Mouse (Mus musculus) erythroid progenitor cell, adult 5-6 weeks (primary cell): ENCODE results near the gene Dnah12. TPM values are rescaled to one million over a fixed set of nuclear protein-coding genes. Genes with fewer than 3 reads are reported as not detected.
"Not testable (repeated sequence)": the region's sequence is repeated elsewhere in the genome, so short reads cannot be mapped to it uniquely, and the experiment has no call there.

Source experiments
- ATAC-seq: replicated peaks from 2 replicates; pipeline ENCODE4 v1.8.0; 2016; ENCODE audit warnings: moderate number of reproducible peaks, mild to moderate bottlenecking, moderate TSS enrichment, inconsistent platforms; ENCODE audit not compliant: poor library complexity, low FRiP score, severe bottlenecking
- total RNA-seq, 2 experiments: library from RNA; stranded (forward) in 1 of 2; stranded (reverse) in 1 of 2; fragments of 150-400 nt in 1 of 2; fragments of 186-747, 209-891 nt in 1 of 2; gene quantifications; 2 replicates each; pipeline versions ENCODE4 v1.2.3 to v1.2.4; 2015 to 2017; ENCODE audit warnings: low replicate concordance in 2 of 2

The Dnah12 gene
- total RNA-seq (2015; ENCODE audit: low replicate concordance) (1.4 TPM in 1 of 2 replicates, not detected in the other), total RNA-seq (2017; ENCODE audit: low replicate concordance) (under 0.01 TPM in 1 of 2 replicates, not detected in the other)

DNA sequence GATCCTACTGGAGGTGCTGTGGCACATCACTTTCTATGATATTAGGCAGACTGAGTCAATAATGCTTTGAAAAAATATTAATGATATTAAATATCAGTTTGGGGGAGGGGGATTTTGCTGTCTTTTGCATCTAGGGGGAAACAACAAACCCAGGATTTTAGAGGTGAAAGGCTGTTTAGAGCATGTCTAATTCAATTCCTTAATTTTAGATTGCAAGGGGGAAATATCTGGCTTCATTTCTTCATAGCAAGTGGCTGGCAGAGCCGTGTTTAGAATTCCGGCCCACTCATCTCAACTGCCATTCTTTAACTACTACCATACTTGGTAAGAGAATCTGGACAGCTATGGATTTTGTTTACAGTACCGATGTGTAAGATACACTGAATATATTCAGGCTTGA lies at the start of gene Dnah12:
Gene Dnah12 (plus strand): TSS at position 301 of the 400 bp plus-strand sequence.
- ATAC-seq = no peak

DNA sequence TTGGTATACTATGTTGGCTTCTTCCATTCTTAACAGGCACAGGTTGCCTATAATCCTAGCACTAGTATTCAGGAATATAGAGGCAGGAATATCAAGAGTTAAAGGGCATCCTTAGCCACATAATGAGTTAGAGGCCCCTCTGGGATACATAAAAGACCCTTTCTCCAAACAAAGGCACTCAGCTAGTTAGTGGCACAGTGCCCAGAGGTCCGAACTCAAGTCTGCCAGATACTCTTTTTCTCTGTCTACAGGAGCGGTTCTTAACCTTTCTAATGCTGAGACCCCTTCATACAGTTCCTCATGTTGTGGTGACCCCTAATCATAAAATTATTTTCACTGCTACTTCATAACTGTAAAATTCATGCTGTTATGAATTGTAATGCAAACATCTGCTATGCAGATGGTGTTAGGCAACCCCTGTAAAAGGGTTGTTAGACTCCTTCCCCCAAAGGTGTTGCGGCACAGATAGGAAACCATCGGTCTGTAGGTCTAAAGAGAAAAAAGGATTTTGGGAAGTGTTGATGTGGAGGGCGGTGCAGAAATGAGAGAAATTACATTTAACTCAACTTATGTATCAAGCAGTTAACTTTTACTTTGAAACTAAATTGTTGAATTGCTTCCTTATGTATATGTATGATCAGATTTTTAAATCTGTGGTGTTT lies 47.0 kb upstream of the Dnah12 start:
- ATAC-seq = no peak

DNA sequence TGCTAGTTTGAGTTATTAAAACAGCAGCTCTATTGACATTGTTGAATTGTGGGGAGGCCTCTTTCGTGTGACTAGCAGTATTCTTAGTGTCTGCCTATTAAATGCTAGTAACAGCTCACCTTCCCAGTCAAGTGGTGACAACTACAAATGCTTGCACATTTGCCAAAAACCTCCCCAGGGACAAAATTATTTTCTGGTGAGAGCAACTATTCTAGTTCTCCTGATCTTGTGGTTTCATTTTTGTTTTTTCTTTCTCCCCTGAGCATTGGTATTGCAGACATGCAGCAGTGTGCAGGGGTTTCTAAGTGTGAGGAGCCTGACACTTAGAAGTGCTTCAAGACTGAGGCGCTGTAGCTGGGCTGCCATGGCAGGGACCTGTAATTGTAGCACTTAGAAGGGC lies 45.3 kb upstream of the Dnah12 start:
- ATAC-seq = no peak

DNA sequence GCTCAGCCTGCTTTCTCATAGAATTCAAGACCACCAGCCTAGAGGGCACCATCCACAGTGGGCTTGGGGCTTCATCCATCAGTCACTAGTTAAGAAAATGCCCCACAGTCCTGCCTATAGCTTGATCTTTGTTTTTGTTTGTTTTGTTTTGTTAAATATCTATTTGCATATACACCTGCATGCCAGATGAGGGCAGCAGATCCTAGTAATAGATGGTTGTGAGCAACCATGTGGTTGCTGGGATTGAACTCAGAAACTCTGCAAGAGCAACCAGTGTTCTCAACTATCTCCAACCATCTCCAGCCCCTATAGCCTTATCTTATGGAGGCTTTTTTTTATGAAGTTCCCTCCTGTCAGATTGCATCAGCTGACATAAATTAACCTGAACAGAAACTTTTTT lies 41.2 kb upstream of the Dnah12 start:
- peak; percentile 72 for ATAC-seq

DNA sequence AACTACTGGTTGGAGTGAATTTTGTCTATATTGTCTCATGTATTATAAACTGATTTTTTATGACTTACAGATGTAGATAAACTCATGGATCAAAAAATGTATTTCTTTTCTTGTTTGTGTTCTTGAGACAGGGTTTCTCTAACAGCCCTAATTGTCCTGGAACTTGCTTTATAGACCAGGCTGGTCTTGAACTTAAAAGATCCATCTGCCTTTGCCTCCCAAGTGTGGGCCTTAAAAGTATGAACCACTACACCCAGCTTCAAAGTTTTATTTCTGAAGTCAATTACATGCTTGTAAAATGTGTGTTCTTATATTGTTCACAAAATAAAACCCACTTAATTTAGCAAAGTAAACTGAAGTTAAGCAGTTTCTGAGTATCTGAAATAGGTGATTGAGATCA lies 34.9 kb upstream of the Dnah12 start:
- no peak for ATAC-seq

DNA sequence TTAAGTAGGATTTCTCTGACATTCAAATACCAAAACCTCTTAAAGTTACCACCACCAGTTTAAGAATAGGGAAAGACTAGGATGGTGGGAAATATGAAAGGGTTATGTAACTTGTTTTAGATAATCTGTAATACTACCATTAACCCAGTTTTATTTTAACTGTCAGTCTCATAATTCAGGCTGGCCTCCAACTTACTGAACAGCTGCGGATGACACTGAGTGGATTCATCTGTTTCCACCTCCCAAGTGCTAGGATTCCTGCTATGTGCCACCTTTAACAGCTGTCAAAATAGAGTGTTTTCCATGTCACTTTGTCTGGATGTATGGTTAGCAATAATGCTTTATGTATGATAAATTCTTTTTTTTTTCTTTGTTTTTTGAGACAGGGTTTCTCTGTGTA lies 32.8 kb upstream of the Dnah12 start:
- ATAC-seq = no peak

DNA sequence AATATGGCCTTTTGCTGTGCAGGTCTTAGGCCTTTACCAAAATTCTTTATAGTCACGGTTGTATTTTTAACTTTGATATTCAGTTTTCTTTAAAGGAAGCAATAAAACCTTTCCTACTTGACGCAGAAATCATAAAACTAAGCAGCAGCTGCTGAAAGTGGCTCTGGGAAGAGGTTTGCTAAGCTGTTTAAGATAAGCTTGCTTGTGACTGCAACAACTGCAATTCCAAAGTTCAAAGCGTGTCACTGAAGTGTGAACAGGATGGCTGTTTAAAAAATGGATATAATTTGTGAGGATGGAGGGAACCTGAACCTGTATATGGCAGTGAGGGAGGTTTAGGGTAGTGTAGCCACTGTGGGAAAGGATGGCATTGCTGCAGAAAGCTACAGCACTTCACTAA lies 31.1 kb upstream of the Dnah12 start:
- ATAC-seq = no peak

DNA sequence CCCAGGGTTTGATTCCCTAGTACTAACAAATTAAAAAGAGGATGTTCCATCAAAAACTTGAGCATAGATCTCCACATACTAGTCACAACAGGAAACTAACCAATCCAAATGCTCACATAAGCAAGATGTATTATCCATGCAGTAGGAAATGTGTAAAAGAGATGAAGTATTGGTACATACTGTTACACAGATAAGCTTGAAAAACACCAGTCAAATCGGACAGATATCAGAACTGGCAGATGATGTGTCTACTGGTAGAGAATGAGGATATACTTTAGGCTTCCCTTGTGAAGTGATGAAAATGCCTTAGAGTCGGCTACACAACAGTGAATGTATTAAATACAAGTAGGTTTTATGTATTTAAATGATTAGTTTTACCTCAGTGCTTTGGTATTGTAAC lies 30.6 kb upstream of the Dnah12 start:
- ATAC-seq = no peak

DNA sequence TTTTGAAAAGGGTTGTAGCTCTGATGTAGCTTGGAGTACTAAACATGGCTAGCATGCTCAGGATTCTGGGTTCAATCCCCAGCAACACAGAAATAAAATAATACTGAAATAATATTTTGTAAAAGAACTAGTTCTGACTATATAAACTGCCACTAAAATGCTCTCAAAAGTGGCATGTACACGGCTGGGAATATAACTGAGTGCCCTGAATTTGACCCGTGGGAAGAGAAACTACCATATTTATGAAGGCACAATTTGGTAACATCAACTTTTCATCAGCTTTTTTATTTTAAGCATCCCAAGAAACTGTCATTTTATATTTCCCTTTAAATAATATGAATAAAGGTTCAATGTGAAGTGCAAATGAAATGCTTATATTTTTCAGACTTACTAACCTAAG lies 29.2 kb upstream of the Dnah12 start:
- no peak for ATAC-seq

DNA sequence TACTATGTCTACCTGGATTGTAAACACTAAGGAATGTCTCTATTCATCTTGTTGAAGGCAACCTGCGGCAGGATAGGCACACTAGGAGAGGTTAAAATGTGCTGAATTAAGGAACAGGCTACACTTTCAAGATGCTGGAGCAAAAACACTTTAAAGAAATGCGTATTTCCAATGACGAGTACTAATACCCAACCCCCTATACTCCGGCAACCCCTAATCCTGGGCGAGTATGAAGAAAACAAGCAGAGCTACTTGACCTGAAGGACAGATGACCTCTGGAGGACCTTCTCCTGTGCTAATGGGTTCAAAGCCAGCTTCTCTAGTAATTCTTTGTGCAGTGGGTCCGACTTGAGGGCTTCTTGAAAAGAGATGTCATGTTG lies 25.1 kb upstream of the Dnah12 start:
- no peak for ATAC-seq

DNA sequence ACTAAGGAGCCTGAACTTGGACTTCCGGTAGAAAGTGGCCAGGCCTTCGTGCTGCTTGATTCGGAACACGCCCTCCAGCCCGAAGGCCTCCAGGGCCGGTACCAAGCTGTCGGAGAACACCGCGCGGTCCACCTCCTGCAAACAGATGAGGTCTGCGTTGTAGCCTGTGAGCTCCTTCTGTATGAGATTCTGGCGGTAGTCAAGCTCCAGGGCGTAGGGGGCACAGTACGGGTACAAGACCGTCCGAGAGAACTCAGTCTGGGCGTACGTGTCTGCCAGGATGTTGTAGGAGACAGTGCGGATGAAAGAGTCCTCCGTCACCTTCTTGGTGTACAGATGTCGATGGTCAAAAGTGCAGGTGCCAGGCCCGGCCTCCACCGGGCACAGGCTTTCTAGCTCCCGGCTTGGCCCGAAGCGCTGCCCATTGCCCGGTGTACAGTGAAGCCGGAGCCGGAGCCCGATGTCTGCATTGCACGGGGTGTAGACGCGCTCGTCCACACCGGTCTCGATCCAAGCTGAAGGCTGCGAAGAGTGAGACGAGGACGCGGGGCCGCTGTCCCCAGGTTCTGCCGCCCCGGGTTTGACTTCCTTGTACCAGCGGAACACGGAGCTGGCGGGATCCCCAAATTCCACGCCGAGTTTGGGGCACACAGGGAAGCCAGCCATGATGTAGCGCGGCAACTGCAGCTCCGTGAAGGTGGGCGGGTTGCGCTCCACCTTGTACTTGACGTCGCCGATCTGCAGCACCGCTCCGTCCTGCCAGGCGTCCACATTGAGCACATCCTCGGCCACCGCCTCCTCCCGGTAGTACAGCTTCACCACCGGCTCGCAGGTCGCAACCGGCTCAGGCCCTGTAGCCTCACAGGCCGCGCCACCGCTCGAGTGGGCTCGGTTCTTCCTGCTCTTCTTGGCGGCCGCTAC lies 24.4 kb upstream of the Dnah12 start:
- peak; percentile 67 for ATAC-seq

DNA sequence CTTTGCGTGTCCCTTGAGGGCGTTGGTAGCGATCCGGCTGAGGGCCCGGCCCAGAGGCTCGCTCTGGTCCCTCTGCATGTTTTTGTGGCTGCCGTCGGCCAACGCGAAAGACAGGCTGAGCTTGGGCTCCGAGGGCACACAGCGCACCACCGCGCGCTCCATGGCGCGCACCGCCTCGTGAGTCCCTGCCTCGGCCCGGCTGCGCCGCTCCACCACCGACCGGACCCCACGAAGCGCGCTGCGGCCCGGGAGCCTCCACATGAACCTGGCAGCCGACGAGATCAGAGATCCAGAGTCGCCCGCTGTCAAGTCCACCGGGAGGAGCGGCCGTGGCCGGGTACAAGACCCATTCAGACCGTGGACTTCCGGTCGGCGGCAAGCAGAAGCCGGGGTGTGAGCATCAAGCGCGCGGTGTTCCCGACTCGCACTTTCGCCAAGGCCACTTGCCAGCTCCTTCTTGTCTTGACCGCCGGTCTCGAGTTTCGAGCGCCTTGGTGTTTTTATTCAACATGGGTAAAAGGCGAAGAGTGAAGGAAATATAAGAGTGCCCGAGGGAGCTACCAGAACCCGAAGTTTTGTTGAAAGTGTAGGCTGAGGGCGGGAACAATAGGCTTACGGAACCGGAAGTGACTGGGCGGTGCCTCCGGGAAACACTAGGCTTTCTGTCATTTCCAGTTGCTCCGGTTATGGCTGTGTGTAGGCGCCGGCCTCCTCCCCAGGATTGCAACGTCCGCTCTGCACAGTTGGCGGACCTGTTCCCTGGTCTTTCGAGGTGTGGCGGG lies 23.6 kb upstream of the Dnah12 start, which contains the start of gene Pde12:
Gene Pde12 (minus strand): TSS at position 592 of the 782 bp plus-strand sequence.
- ATAC-seq = peak; percentile 87

DNA sequence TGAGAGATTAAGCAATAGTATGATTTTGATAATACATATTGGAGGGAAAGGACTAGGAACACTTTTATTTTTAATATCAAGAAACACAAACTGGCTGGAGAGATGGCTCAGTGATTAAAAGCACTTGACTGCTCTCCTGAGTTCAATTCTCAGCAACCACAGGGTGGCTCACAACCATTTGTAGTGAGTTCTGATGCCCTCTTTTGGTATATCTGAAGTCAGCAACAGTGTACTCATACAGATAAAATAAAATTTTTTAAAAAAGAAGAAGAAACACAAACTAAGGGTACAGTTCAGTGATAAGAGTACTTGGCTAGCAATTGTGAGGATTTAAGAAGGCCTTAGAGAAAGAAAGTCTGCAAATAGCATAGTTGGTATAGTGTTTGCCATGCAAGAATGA lies 22.1 kb upstream of the Dnah12 start:
- ATAC-seq = no peak

DNA sequence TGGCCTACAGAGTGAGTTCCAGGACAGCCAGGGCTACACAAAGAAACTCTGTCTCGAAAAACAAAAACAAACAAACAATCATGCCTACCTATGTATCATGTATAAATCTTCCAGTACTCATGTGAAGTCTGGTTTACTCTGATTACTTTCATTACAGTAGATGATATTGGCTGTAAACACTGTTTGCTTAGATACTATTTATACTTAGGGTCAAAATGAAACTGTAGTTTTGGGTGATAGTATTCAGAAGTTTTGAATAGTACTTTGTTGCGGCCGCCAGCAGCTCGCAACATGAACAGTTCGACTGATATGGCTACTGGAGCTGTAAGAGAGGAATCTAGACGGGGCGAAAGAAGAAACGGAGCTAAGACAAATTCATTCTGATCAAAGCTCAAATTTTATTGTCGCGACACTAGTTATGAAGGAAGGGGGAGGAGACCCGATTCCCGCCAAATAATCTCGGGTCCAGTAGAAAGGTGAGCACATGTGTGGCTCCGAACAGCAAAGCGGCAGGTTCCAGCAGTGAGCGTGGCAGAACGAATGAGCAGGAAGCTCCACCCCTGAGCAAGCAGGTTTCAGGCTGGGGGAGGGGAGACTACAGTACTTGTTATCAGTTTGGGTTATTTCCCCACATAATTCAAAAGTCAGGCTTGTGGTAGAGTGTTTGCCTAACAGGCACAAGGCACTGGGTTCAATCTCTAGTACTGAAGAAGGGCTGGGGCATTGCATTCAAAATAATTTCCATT lies 21.0 kb upstream of the Dnah12 start:
- not testable (repeated sequence) for ATAC-seq

DNA sequence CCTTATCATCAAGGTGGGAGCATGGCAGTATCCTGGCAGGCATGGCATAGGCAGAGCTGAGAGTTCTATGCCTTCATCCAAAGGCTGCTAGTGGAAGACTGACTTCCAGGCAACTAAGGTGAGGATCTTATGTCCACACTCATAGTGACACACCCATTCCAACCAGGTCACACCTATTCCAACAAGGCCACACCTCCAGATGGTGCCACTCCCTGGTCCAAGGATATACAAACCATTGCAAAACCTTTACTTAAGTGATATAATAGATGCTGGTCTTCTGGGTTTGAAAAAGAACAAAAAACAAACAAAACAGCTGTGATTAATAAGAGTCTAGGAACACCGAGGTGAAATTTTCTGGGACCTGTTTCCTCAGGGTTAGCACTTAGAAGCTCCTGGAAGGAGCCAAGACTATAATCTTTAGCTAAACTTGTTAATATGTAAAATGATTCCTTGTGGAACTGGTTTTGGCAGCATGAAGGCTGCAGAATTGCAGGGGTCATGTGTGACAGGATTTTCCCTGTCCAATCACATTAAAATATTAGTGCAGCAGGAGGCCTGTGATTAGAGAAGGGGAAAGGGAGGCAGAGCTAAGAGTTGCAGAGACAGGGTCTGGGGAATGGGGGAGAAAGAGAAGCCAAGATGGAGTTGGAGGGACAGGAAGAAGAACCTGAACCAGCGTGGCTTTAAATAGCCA lies 18.5 kb upstream of the Dnah12 start:
- not testable (repeated sequence) for ATAC-seq

DNA sequence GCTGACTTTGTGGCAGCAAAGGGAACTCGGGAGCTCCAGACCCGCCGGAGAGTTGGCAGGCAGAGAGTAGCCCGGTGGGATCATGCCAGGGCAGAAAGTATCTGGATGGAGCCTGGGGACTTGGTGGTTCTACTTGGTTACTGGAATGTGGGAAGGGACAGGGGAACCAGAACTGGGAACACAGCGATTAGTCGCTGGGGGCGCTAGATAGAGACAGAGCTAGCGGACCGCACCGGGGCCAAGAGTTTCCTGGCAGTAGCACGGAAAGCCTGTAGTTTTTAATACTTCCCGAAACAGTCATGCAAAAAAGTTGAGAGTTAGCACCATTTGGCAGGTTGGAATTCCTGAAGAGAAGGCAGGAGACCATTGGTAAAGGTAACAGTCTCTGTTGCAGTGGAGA lies 17.7 kb upstream of the Dnah12 start:
- ATAC-seq = peak; percentile 96

DNA sequence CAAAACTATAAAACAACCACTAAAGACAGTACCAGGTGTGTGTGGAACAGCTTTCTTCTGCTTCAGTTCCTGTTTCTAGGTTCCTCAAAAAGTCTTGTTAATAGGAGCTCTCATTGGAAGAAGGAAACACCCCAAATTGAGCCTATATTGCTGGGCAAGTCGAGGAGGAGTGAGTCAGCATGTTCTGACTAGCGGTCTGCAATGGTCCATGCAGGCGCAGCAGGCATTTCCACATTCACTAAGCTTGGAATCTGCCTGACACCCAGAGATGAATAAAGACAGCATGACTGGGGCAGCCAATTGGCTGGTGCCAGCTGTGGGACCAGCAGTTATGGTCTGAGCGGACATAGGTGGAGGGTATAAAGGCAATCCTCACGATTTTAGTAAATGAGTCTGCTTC lies 17.3 kb upstream of the Dnah12 start:
- ATAC-seq = peak; percentile 96

DNA sequence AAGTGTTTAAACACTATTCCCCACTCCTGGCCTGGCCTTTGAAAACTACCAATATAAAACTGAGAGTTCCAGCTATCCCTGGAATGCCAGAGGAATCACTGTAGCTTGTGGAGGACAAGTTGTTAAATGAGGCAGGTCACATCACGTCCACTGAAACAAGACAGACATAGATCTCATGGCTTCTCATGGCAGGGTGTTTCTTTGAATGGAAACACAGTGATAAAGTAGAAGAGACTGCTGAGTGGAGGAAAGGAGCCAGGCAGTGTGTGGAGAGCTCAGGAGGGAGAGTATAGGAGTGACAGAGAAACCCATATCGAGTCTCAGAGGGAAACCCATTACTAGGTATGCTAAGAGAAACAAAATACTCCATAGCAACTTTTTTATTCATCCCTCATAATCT lies 2.3 kb upstream of the Dnah12 start:
- no peak for ATAC-seq

DNA sequence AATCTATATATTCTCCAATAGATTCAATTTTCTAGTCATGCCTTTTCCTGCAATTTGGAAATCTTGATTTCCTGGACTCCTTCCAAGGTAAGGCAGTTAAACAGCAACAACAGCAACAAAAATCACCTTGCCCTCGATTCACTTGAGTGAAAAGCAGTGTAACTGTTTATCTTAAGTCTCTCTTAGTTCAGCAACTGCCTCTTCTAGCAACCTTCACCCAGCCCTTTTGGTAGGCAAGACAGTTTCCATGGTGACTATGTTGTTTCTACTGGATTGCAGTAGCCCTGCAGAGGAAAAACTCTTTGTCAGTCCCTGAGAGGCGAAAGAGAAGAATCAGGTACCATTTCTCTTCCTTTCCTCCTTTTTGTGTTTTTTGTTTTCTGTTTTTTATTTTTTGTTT lies 1.7 kb upstream of the Dnah12 start:
- ATAC-seq = no peak
